Mouse (Mus musculus): ENCODE results near the gene D030056L22Rik.
A peak's percentile ranks its signal among the peaks of the same experiment; 100 is the strongest.
"Not testable (repeated sequence)": the region's sequence is repeated elsewhere in the genome, so short reads cannot be mapped to it uniquely, and the experiment has no call there.

Gene D030056L22Rik

GRCm38 (mm10) chr19:18712866-18713300, at the start of gene D030056L22Rik:
Gene D030056L22Rik (plus strand): TSS chr19:18713193.
- peak; percentile 93 for DNase-seq (ENCODE audit: low spot score)

- DNase-seq (ENCODE audit: low spot score): no peak
Measured at GRCm38 (mm10) chr19:18663904-18664303, 49.1 kb upstream of the D030056L22Rik start.

DNA sequence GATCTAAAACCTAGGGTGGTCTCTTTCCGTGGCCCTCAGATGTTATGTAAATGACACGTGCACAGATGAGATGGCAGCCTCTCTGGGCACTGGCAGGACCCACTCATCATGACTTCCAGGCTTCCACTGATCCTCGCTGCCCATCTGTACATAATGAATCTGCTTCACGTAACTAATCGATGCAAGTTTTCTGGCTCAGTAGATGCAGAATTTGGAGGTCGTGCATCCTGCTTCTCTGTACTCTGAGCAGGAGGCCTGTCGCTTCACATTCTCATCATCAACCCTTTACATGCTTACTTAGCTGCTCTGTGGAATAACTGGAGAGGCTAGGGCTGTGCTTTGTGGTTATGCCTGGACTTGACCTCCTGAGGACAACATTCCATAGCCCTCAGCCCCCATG, 46.0 kb upstream of the D030056L22Rik start:
- DNase-seq (ENCODE audit: low spot score): no peak

GRCm38 (mm10) chr19:18669551-18669950, 43.4 kb upstream of the D030056L22Rik start:
- no peak for DNase-seq (ENCODE audit: low spot score)

DNA sequence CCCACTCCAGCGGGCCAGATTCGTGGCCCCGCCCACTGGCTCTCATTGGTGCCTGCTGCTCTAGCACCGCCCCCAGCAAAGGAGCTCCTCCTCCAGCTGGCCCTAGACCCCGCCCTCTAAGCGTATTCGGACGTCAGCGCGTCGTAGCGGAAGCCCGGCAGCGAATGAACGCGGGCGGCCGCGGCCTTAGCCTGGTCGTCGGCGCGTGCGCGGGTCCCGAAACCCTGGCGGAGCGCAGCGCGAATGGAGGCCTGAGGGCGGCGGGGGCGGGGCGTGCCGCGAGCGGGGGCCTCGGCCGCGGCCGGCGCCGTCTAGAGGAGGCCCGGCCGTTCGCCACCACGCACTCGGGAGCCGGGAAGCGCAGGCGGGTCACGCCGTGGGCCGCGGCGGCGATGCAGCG, 42.4 kb upstream of the D030056L22Rik start, which contains the start of gene Carnmt1:
Carnmt1 (plus strand) TSS at position 157 of the 400 bp plus-strand sequence.
- DNase-seq (ENCODE audit: low spot score): peak; percentile 94

- DNase-seq (ENCODE audit: low spot score): peak; percentile 15
Measured at GRCm38 (mm10) chr19:18671056-18671741, 41.8 kb upstream of the D030056L22Rik start.

DNA sequence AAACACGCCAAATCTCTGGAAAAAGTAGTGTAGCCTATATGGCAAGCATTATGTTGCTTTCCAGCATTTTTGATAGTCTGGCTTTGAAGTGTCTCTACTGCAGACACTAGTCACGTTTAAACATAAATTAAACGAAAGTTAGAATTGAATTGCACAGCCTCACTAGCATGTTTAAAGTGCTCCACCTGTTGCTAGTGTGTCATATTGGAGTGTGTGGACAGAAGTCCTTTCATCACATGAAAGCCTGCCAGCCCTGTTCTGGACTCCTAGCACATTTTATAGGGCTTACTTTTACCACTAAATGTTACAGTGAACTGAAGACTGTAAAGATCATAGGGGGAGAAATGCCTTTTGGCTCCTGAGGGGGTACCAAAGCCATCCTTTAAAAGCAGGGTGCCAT, 40.5 kb upstream of the D030056L22Rik start:
- no peak for DNase-seq (ENCODE audit: low spot score)

DNA sequence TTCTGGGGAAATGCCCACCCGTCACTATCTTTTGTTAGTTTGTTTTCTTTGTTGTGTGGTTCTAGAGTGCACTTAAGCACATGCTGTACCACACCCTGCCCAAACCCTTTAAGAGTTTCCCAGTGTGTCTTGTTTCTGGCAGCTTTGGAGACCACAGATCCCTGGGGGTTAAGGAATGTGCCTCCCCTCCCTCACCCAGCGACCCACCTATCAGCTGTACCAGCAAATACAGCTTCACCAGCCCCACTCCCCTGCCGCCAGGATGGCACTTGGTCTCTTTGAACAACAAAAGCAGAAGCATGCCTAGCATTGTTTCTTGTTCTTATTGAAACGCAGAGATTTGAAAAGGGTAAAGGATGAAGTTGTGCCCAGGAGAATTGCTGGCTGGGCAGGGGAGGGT, 39.9 kb upstream of the D030056L22Rik start:
- DNase-seq (ENCODE audit: low spot score): no peak

- no peak for DNase-seq (ENCODE audit: low spot score)
Measured at GRCm38 (mm10) chr19:18682142-18682541, 30.9 kb upstream of the D030056L22Rik start.

DNA sequence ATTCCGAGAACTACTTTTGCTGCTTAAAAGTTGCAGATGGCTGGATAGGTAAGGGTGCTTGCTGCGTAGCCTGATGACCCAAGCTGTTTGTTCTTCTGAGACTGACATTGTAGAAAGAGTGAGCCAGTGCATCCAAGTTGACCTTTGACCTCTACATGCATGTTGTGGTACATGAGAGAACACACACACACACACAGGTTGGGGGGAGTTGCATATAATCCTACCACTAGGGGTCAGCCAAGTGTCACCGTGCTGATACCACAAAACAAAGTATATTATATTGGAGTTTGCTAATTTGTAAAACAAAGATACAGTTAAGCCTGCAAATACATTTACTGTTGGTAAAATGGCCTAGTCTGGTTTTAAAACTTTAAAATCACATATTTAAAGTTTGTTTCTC, 25.4 kb upstream of the D030056L22Rik start:
- no peak for DNase-seq (ENCODE audit: low spot score)

DNA sequence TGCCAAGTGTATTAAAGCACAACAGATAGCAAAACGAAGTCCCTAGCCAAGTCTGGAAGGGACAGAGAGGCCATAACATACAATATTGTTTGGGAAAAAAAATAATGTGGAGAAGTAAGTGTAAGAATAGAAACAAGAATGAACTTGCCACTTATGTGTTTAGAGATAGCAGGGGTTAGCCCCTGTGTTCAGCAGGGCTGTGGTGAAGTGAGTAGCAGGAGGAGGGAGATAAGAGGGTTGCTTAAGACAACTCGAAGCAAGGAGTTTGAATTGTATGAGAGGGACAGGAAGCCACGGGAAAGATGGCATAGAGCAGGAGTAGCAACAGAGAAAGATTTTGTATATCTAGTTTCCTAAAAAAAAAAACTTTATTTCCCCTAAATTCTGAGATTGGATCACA, 20.8 kb upstream of the D030056L22Rik start:
- no peak for DNase-seq (ENCODE audit: low spot score)

DNA sequence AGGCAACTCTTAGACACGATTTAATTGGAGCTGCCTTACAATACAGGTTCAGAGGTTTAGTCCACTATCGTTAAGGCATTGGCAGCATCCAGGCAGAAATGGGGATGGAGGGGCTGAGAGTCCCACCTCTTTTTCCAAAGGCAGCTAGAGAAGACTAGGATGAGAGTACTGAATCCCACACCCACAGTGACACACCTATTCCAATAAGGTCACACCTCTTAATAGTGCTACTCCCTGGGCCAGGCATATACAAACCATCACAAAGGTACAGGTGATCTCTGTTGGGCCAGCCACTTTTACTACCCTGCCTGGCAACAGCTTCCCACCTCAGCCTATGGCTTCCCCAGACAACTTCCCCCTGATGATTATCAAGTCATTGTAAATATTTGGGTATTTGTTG, 20.2 kb upstream of the D030056L22Rik start:
- DNase-seq (ENCODE audit: low spot score): no peak

DNA sequence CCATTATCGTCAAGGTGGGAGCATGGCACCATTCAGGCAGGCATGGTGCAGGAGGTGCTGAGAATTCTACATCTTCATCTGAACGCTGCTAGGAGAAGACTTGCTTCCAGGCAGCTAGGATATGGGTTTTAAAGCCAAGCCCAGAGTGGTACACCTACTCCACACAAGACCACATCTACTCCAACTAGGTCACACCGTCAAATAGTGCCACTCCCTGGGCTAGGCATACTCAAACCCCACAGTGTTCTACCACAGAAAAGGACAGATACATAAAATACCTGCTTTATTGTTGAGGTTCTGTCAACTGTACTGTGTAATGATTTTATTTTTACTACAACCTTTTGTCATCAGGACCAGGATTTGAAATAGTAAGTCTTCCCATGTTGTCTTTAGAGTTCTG, 17.9 kb upstream of the D030056L22Rik start:
- DNase-seq (ENCODE audit: low spot score): no peak

DNA sequence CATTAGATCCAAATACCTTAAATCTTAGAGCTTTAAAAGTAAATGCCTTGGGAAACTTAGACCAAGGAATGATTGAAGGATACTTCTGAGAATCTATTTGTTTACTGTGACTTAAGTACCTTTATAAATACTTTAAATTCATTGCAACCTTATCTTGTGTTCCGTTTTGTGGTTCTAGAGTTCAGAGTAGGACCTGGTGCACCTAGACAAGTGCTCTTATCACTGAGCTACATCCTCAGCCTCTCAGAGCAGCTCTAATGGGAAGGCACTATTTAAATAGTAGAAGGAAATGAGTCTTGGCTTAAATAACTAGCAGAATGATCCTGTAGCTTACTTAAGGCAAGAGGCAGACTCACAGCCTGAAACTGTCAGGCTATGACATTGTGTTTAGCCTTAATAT, 17.4 kb upstream of the D030056L22Rik start:
- no peak for DNase-seq (ENCODE audit: low spot score)

DNA sequence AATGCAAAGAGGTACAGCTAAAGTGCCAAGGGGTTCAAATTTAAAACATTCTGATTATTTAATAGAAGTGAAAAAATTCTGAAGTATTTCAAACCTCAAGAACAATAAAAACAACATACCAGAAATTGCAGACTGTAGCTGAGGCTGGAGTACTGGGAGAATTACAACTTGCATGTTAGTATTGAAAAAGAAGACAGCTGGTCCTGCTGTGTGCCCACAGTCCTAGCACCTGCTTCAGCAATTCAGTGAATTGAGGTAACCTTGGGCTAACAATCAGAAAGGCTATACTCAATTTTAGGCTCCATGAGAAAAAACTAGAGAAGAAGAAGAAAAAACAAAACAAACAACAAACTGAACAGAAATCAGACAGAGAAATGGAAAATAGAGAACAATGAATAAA, 4.9 kb upstream of the D030056L22Rik start:
- no peak for DNase-seq (ENCODE audit: low spot score)

GRCm38 (mm10) chr19:18710903-18711302, 2.1 kb upstream of the D030056L22Rik start:
- no peak for DNase-seq (ENCODE audit: low spot score)

GRCm38 (mm10) chr19:18711589-18711988, 1.4 kb upstream of the D030056L22Rik start:
- no peak for DNase-seq (ENCODE audit: low spot score)

- no peak for DNase-seq (ENCODE audit: low spot score)
Measured at GRCm38 (mm10) chr19:18712153-18712865, 684 bp upstream of the D030056L22Rik start.

GRCm38 (mm10) chr19:18713357-18713756, 364 bp downstream of the D030056L22Rik start:
- DNase-seq (ENCODE audit: low spot score): not testable (repeated sequence)

GRCm38 (mm10) chr19:18716374-18716773, 3.4 kb downstream of the D030056L22Rik start:
- peak; percentile 83 for DNase-seq (ENCODE audit: low spot score)

DNA sequence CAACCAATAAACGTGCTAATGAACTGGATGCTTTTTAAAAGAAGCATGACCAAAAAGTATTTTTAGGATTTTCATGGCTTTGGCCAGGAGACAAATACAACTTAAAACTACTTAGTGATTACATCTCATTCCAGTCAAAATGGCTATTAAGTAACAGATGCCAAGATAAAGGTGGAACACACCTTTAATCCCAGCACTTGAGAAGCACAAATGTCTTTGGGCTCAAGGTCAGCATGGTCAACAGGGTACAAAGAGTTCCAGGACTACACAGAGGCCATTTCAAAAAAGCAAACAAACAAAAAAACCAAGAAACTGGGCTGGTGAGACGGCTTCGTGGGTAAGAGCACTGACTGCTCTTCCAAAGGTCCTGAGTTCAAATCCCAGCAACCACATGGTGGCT, 7.3 kb downstream of the D030056L22Rik start:
- no peak for DNase-seq (ENCODE audit: low spot score)

GRCm38 (mm10) chr19:18725186-18725585, 12.2 kb downstream of the D030056L22Rik start:
- no peak for DNase-seq (ENCODE audit: low spot score)

GRCm38 (mm10) chr19:18730255-18730654, 17.3 kb downstream of the D030056L22Rik start:
- DNase-seq (ENCODE audit: low spot score): no peak

Measured in layer of hippocampus, adult 9-10 months (tissue).